Mouse (Mus musculus) heart, adult 18-20 months (tissue): ENCODE data around the gene Slc6a6. TPM values are rescaled to one million over a fixed set of nuclear protein-coding genes. Genes with fewer than 3 reads are reported as not detected.

Experiments
- DNase-seq, 2 experiments: peaks; one replicate each; pipeline ENCODE4 v3.0.0; 2021 to 2022; ENCODE audit warnings: mixed read lengths in 1 of 2
- total RNA-seq, 2 experiments: library from RNA; stranded (reverse); gene quantifications; 2 replicates each; pipeline ENCODE4 v1.2.3; 2021

The Slc6a6 gene
- total RNA-seq, 2 experiments from 2014 or later, result 53.1 to 54.8 TPM

GRCm38 (mm10) chr6:91776543-91776942 is 92.7 kb downstream of the Slc6a6 start:
- peak; percentile 48 to 68 for DNase-seq

DNA sequence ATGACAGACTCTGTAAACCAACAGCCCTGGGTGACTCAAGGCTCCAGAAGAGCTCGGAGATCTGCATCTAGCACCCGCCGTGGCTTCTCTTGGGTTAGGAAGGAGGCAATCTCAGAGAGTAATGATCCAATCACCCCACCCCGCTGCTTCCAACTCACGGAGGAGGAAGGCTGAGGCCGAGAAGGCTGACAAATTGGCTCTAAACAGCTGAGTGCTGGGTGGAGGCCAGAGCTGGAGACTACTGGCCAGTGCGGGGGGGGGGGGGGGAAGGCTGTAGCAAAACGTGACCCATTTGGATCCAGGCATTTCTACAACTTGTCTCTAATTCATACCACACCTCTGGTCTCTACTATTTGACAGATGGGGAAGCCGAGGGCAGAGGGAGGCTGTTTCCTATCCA is 95.4 kb downstream of the Slc6a6 start:
- no peak for DNase-seq

- DNase-seq, result peak; percentile 72 to 85
Measured at GRCm38 (mm10) chr6:91785018-91785417, 101.2 kb downstream of the Slc6a6 start.

DNA sequence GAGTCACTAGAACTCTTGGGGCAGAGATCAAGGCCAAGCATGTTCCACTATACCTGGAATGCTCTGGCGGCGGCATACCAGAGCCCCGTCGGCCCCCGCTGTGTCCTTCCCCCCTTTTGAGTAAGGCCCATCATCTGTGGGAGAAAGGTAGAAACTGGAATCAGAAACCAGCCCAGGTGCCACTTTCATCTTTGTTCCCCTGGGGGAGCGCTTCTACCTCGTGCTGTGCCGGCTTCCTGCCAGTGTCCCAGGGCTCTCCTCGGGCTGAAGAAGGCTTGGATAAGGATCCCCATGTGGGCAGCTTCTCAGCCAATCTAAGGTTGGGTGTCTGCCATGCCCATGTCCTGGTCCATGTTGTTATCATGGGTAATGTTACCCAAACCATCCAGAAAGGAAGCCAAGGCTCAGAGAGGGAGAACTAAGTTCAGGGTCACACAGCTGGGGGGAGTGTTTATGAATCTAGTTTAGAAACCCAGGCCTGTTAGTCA is 104.5 kb downstream of the Slc6a6 start:
- peak; percentile 43 to 61 for DNase-seq

DNA sequence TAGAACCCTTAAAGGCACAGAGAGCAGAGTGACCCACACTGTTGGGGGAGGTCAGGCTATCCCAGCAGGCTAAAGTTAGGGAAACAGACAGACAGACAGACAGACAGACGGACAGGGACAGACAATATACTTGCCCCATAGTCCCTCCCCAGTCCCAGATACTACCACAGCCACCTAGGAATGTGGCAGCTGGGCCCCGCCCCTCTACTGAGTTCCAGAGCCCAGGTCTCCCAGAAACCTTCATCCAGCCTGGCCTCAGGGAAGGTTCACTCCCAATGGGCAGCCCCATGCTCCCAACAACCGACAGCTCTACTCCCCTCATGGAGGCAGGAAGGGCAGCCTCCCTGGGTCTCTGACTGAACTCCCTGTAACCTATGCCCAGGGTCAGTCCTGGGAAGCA is 111.8 kb downstream of the Slc6a6 start:
- DNase-seq, result no peak

GRCm38 (mm10) chr6:91796064-91796463 is 112.2 kb downstream of the Slc6a6 start:
- peak in 1 of 2 experiments; percentile 42 for DNase-seq

DNA sequence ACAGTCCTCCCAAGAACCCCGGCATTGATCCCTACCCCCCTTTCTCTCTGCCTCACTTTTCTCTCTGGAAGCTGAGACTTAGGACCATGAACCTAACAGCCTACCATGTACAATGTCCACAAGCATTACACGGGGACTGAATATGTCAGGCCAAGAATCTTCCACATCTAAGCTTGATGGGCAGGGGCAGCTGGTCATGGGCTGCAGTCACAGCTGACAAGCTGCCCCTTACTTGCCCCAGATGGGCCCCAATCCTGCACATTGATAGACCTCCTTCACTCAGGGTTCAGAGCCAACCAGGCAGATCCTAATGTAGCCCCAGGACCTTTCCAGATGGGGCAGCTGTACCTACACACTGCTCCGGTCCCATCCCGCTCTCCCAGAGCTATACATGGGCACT is 112.9 kb downstream of the Slc6a6 start:
- DNase-seq, result no peak

DNA sequence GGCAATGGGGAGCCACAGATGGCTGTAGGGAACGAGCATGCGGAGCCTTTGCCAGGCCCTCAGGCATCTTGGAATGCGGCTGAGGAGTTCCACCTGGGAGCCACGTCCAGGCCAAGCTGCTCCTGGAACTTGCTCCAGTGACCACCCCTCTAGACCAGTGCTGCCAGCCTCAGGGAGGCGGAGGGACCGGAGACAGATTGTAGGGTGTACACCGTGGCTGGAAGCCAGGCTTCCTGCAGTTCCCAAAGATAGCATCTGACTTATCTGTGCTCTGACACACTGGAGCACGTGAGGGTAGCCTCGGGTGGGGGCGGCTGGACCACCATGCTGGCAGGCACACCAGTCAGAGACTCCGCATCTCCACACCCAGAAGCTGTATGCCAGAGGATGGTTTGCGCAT is 114.6 kb downstream of the Slc6a6 start:
- no peak for DNase-seq

DNA sequence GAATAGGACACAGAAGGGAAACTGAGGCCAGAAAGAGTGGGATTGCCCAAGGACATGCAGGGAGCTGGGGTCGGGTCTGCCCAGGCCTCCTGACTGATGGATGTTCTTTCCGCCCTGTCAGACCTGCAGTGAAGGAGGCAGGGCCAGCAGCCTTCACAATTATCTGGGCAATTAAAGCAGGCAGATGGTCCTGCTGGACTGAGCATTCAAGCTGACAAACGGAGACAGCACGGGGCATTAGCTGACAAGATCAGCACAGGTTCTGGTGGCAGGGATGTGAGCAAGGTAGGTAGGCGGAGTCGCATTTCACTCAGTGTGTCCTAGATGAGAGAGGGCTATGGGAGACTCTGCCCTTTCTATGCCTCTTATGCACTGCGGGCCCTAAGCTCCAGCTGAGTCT is 120.3 kb downstream of the Slc6a6 start:
- DNase-seq, result no peak

- DNase-seq, result peak in 1 of 2 experiments; percentile 27
Measured at GRCm38 (mm10) chr6:91807169-91807568, 123.3 kb downstream of the Slc6a6 start.

- DNase-seq, result no peak
Measured at GRCm38 (mm10) chr6:91808022-91808421, 124.2 kb downstream of the Slc6a6 start.

Other genes with a start within 250 kb of the Slc6a6 start
- gene Chchd4, start 210.5 kb upstream of the Slc6a6 start, total RNA-seq, result 10 to 100 TPM; 17.8 to 18.9 TPM
- 10 to 100 TPM; 24.5 to 25.7 TPM for gene Tmem43, start 210.3 kb upstream of the Slc6a6 start, total RNA-seq
- 10 to 100 TPM; 10.0 TPM for gene Xpc, start 168.2 kb upstream of the Slc6a6 start, total RNA-seq
- gene Lsm3, start 168.1 kb upstream of the Slc6a6 start, total RNA-seq, result 10 to 100 TPM; 52.7 to 68.0 TPM
- 1 to 10 TPM; 7.2 to 7.4 TPM for gene Grip2, start 143.2 kb downstream of the Slc6a6 start, total RNA-seq
- gene Ccdc174, start 194.0 kb downstream of the Slc6a6 start, total RNA-seq, result 10 to 100 TPM in 1 of 2 experiments, 1 to 10 TPM in 1; 9.8 to 13.1 TPM
- gene 4930590J08Rik, start 218.8 kb downstream of the Slc6a6 start, total RNA-seq, result under 1 TPM; 0.60 to 0.67 TPM